Mouse (Mus musculus): ENCODE data around the gene Slpi. TPM values are rescaled to one million over a fixed set of nuclear protein-coding genes. Genes with fewer than 3 reads are reported as not detected.

Slpi gene
- polyA plus RNA-seq, 1 experiment from 2014 or later: 0.46 TPM

DNA sequence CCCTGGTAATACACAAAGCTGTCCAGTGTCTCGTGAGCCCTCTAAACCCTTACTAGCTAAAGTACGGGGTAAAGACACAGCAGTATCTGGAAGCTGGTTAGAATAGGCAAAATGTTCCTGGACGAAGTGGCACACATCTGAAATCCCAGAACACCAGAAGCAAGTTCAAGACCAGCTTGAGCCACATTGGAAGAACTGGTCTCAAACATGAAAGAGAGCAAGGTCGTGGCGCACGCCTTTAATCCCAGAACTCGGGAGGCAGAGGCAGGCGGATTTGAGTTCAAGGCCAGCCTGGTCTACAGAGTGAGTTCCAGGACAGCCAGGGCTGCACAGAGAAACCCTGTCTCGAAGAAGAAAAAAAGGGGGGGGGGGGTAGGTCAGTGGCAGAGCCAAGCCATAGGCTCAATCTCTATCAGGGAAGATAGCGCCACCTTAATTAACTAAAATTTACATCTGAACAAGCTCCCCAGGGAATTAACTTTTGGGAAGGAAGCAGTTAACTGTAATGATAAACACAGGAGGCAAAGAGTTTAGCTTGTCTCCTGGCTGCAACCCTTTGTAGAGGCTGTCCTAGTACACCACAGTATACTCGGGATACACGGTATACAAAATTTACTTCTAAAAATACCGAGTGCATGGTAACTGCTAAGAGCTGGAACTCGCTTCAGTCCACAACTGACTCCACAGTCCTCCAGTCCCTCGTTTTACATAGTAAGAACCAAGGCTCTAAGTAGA, 41.2 kb upstream of the Slpi start:
- DNase-seq (ENCODE audit: low spot score): no peak
- Histone ChIP-seq H3K27ac (replicated peaks) (peak overlapping the region; percentile 51; the same call in 1 of the 2 replicates), H3K4me1 (peaks cover 70% of the 10 kb centered on the region), H3K4me3 (no peak overlapping the region), H3K36me3 (replicated peaks) (peaks cover 22% of the 10 kb centered on the region), H3K27me3 (replicated peaks; ENCODE audit: low read depth, poor library complexity, severe bottlenecking) (peaks cover 57% of the 10 kb centered on the region), H3K9me3 (no peaks in the 10 kb centered on the region)
- WGBS: 45% methylated on average over 15 of the region's 15 CpGs

DNA sequence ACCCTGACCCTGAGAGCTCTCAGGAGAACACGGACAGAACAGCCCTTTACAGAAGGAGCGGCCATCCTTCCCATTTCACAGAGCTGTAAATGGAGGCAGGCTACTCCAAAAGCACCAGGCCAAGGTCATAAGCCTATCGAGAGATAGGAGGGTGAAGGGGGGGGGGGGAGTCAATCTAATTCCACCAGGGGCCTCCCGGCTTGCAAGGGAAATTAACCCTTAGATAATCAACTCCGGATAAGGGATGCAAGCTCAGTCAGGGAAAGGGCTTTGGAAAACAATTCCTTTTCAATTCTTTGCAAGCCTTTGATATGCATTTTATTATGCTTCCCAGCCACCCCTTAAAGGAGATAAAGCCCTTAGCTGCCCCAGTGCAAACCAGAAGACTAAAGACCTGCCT, 39.6 kb upstream of the Slpi start:
- 37% methylated on average over 5 of the region's 5 CpGs for WGBS

DNA sequence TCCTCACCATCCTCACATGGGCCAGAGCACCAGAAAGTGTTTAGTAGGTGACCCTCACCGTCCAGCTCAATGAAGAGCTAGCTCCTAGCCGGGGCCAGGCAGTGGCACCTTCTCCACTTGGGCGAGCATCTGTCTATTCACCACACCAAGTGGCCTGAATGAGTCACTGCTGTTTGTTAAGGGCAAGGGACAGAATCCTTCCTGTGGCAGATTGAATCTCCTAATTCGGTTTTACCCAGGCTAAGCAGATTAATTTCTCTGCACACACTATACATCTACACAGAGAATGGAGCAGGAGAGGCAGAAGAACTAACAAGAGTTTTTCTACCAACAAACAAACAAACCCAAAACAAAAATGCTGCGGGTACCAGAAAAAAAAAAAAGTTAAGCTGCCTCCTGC, 38.1 kb upstream of the Slpi start:
- WGBS: 89% methylated on average over 5 of the region's 5 CpGs
- no peak for DNase-seq (ENCODE audit: low spot score)
- peaks cover 35% of the 10 kb centered on the region for H3K36me3 ChIP-seq (replicated peaks)

More for the DNA sequence above, 39.6 kb upstream of the Slpi start:
- Histone ChIP-seq H3K27me3 (replicated peaks; ENCODE audit: low read depth, poor library complexity, severe bottlenecking) (peaks cover 51% of the 10 kb centered on the region), H3K4me3 (no peak overlapping the region), H3K36me3 (replicated peaks) (peaks cover 34% of the 10 kb centered on the region), H3K9me3 (no peaks in the 10 kb centered on the region), H3K27ac (replicated peaks) (no peak overlapping the region), H3K4me1 (peaks cover 55% of the 10 kb centered on the region)
- DNase-seq (ENCODE audit: low spot score): no peak

DNA sequence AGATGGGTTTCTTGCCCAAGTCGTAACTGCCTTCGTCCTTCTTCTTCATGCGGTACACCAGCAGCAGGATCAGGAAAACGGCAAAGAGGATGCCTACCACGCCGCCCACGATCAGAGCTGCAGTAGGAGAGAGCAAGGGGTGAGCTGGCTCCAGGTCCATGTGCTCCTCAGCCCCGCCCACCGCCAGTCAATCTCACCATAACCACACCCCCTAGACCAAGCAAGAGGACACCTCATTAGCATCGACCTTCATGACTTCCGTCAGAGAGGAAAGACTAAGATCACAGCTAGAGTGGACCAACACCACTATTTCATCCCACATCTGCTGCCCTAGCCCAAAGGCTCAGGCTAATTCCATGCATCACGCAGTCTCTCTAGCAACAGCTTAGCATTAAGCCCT, 37.2 kb upstream of the Slpi start:
- H3K4me1 ChIP-seq: peaks cover 32% of the 10 kb centered on the region
- H3K27ac ChIP-seq (replicated peaks): 0 out of 2 replicates have a peak overlapping the region, but pooled peaks have one; percentile 12
- 0 out of 2 replicates have a peak overlapping the region, but pooled peaks have one; percentile 25 for H3K4me3 ChIP-seq
- peaks cover 40% of the 10 kb centered on the region for H3K27me3 ChIP-seq (replicated peaks; ENCODE audit: low read depth, poor library complexity, severe bottlenecking)
- WGBS: 28% methylated on average over 12 of the region's 12 CpGs
- peaks cover 35% of the 10 kb centered on the region for H3K36me3 ChIP-seq (replicated peaks)
- DNase-seq (ENCODE audit: low spot score): no peak
- H3K9me3 ChIP-seq: no peaks in the 10 kb centered on the region

More for the DNA sequence above, 38.1 kb upstream of the Slpi start:
- peaks cover 41% of the 10 kb centered on the region for H3K27me3 ChIP-seq (replicated peaks; ENCODE audit: low read depth, poor library complexity, severe bottlenecking)
- no peak overlapping the region for H3K27ac ChIP-seq (replicated peaks)
- no peaks in the 10 kb centered on the region for H3K9me3 ChIP-seq
- peaks cover 40% of the 10 kb centered on the region for H3K4me1 ChIP-seq
- no peak overlapping the region for H3K4me3 ChIP-seq

DNA sequence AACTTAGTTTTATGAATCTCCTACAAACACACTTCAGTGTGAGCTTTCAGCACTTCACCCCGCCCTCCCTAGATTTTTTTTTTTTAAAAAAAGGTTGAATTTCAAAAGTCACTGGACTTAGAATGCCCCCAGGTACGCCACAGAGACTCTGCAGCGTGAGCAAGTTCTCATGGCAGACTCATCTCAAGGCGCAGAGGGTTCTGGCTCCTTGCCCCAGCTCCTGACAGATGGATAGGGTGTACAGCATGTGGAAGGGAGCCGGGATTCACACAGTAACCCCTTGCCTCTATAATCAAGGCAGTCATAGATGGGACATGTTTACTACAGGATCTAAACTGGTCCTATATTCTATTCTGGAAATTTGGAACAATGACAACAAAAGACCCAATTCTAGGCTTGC, 36.5 kb upstream of the Slpi start:
- peaks cover 35% of the 10 kb centered on the region for H3K36me3 ChIP-seq (replicated peaks)
- WGBS: 89% methylated on average over 5 of the region's 5 CpGs
- H3K9me3 ChIP-seq: no peaks in the 10 kb centered on the region
- no peak overlapping the region for H3K4me3 ChIP-seq
- no peak overlapping the region for H3K27ac ChIP-seq (replicated peaks)
- H3K27me3 ChIP-seq (replicated peaks; ENCODE audit: low read depth, poor library complexity, severe bottlenecking): peaks cover 33% of the 10 kb centered on the region
- no peak for DNase-seq (ENCODE audit: low spot score)
- H3K4me1 ChIP-seq: peaks cover 25% of the 10 kb centered on the region

DNA sequence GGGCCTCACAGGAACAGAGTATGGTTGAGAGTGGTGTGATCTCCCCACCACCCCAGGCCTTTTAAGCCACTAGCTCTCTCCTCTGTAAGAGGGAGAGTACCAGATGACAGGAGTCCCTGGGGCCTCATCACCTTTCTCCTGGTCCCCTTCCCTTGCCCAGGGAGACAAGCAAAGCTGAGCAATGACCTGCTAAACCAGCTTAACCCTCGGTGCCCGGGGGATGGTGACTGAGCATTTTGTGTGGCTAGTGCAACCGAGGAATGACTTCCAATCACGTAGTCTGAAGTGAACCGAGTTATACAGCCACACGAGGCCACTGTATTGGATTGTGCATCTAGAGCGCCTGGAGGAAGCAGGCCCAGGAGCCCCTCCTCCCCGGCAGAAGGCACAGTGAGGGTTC, 35.5 kb upstream of the Slpi start:
- Histone ChIP-seq H3K9me3 (no peaks in the 10 kb centered on the region), H3K27ac (replicated peaks) (no peak overlapping the region), H3K27me3 (replicated peaks; ENCODE audit: low read depth, poor library complexity, severe bottlenecking) (peaks cover 23% of the 10 kb centered on the region), H3K4me1 (peaks cover 28% of the 10 kb centered on the region), H3K36me3 (replicated peaks) (peaks cover 35% of the 10 kb centered on the region), H3K4me3 (no peak overlapping the region)
- DNase-seq (ENCODE audit: low spot score): no peak
- 87% methylated on average over 8 of the region's 8 CpGs for WGBS

DNA sequence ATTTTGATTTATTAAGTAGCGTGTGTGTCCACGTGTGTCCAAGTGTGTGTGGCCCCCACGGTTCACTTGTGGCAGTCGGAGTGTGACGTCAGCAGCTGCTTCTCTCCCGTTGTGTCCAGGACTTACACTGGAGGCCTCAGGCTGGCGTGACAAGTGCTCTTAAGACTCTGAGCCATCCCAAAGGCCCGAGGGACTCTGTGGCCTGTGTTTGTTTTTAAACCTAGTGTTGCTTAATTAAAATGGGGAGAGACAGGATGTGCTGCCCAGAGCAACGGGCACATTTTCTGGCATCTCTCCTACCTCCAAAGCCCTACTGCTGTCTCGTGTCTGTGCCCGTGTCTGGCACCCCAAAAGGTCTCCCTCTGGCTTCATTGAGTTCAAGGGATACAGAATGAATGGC, 34.6 kb upstream of the Slpi start:
- peaks cover 17% of the 10 kb centered on the region; the same call in 1 of the 2 replicates for H3K27me3 ChIP-seq (replicated peaks; ENCODE audit: low read depth, poor library complexity, severe bottlenecking)
- H3K9me3 ChIP-seq: no peaks in the 10 kb centered on the region
- H3K4me1 ChIP-seq: peaks cover 28% of the 10 kb centered on the region
- WGBS: 87% methylated on average over 11 of the region's 11 CpGs
- no peak overlapping the region for H3K4me3 ChIP-seq
- H3K27ac ChIP-seq (replicated peaks): no peak overlapping the region
- no peak for DNase-seq (ENCODE audit: low spot score)
- peaks cover 29% of the 10 kb centered on the region for H3K36me3 ChIP-seq (replicated peaks)

DNA sequence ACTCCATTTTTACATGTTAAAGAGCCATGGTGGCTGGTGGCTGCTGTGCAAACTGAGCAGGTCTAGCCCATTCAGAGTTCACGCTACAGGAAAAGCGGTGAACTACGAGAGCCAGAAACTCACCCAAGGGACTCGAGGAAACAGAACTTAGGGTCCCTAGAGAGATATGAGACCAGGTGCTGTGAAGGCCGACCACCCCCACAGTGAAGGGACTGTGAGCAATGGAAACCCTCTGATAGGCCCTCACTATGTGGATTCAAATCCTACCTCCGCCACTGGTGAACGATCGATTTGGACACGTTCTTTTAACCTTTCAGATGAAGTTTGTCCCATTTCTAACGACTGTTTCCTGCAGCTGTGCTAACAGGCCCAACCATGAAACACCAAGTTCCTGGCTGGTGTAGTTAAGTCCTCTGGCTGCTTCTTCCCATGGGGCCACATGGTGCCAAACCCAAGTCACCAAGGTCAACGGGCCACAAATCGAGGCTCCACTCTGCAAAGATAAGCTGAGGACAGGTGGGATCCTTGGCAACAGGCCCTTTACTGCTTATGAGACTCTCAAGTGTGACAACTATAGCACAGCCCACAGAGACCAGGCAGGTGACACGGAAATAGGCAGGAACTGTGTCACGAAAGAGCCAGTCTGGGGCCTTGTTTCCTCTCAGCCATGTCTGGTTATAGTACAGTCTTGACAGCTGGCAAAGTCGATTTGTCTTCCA, 33.9 kb upstream of the Slpi start:
- H3K9me3 ChIP-seq: no peaks in the 10 kb centered on the region
- H3K4me1 ChIP-seq: peaks cover 27% of the 10 kb centered on the region
- no peak overlapping the region for H3K27ac ChIP-seq (replicated peaks)
- WGBS: 91% methylated on average over 15 of the region's 15 CpGs
- 0 out of 2 replicates have a peak, but pooled peaks cover 12% of the 10 kb centered on the region for H3K27me3 ChIP-seq (replicated peaks; ENCODE audit: low read depth, poor library complexity, severe bottlenecking)
- no peak for DNase-seq (ENCODE audit: low spot score)
- no peak overlapping the region for H3K4me3 ChIP-seq
- H3K36me3 ChIP-seq (replicated peaks): peaks cover 23% of the 10 kb centered on the region

DNA sequence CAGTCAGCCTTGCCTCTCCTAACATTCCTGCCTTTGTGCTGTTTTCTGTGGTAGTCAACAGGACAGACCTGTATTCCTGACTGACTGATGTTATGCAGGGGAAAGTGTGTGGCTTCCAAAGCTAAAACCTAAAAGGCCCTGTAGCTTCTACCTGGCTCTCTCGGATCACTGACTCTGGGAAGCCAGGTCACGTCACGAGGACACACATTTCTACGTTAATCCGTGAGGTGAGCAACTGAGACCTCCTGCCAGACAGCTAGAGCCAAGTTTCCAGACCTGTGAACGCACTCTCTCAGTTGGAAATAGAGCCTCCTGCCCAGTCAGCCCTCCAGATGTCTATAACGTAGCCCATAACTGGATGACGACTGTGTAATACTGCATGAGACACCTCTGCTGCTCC, 33.1 kb upstream of the Slpi start:
- no peaks in the 10 kb centered on the region for H3K9me3 ChIP-seq
- H3K27me3 ChIP-seq (replicated peaks; ENCODE audit: low read depth, poor library complexity, severe bottlenecking): 0 out of 2 replicates have a peak, but pooled peaks cover 8% of the 10 kb centered on the region
- 83% methylated on average over 8 of the region's 8 CpGs for WGBS
- H3K27ac ChIP-seq (replicated peaks): no peak overlapping the region
- no peak for DNase-seq (ENCODE audit: low spot score)
- no peak overlapping the region for H3K4me3 ChIP-seq
- peaks cover 27% of the 10 kb centered on the region for H3K4me1 ChIP-seq
- peaks cover 21% of the 10 kb centered on the region for H3K36me3 ChIP-seq (replicated peaks)

DNA sequence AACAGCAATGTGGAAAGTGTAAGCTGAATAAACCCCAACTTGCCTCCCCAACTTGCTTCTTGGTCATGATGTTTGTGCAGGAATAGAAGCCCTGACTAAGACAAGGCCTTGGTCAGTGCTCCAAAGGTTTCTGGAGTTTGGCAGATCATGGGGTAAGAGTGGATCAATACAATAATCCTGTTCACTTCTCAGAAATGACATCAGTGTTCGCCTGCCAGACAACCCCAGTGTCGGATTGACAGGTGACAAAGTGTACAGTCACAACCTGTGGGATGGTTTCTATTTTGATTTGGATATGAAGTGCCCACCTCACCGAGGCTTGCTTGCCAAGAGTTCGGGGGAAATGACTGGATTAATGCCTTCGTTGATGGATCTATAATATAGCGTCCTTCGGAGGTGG, 32.4 kb upstream of the Slpi start:
- Histone ChIP-seq H3K9me3 (no peaks in the 10 kb centered on the region), H3K4me1 (peaks cover 26% of the 10 kb centered on the region), H3K4me3 (no peak overlapping the region), H3K27ac (replicated peaks) (no peak overlapping the region), H3K27me3 (replicated peaks; ENCODE audit: low read depth, poor library complexity, severe bottlenecking) (0 out of 2 replicates have a peak, but pooled peaks cover 4% of the 10 kb centered on the region), H3K36me3 (replicated peaks) (peaks cover 21% of the 10 kb centered on the region)
- 89% methylated on average over 7 of the region's 7 CpGs for WGBS
- no peak for DNase-seq (ENCODE audit: low spot score)

DNA sequence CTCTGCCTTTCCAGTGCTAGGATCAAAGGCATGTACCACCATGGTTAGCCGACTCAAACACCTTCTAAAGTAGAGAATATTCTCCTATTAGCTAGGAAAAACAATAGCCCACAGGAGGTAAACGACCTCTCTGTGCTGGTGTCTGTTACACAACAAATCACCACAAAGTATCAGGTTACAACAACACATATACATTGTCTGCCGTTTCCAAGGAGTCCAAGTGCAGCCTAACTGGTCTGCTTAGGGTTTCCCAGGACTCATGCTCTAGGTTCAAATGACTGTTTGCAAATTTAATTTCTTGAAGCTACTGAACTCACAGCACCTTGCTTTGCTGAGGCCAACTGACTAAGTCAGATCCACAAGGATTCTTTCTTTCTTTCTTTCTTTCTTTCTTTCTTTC, 30.6 kb upstream of the Slpi start:
- Histone ChIP-seq H3K9me3 (no peaks in the 10 kb centered on the region), H3K27me3 (replicated peaks; ENCODE audit: low read depth, poor library complexity, severe bottlenecking) (peaks cover 17% of the 10 kb centered on the region), H3K36me3 (replicated peaks) (peaks cover 11% of the 10 kb centered on the region), H3K4me1 (peaks cover 20% of the 10 kb centered on the region), H3K4me3 (no peak overlapping the region), H3K27ac (replicated peaks) (no peak overlapping the region)
- no peak for DNase-seq (ENCODE audit: low spot score)
- 7% methylated on average over 3 of the region's 3 CpGs for WGBS

DNA sequence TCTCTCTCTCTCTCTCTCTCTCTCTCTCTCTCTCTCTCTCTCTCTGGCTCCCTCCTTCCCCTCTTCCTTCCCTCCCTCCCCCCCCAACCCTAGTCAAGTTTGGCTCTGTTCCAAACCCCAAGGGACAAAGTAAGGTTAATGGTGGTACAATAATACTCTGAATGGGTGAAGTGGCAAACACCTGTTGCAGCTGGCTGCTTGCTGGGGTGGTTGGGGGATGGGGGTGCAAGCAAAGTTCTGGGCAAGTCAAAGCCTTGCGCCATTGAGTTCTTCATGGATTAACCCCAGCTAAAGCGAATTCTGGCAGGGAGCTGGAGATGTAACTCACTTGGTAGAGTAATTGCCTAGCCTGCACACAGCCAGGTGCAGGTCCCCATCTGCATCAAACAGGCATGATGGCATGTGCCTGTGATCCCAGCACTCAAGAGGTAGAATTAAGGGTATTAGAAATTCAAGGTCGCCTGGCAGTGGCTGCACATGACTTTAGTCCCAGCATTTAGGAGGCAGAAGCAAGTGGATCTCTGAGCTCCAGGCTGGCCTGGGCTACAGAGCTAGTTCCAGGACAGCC, 29.5 kb upstream of the Slpi start:
- peaks cover 28% of the 10 kb centered on the region for H3K4me1 ChIP-seq
- WGBS: 36% methylated on average over 3 of the region's 3 CpGs
- no peak overlapping the region for H3K27ac ChIP-seq (replicated peaks)
- no peak overlapping the region for H3K4me3 ChIP-seq
- peaks cover under 1% of the 10 kb centered on the region; the same call in 1 of the 2 replicates for H3K36me3 ChIP-seq (replicated peaks)
- DNase-seq (ENCODE audit: low spot score): no peak
- H3K27me3 ChIP-seq (replicated peaks; ENCODE audit: low read depth, poor library complexity, severe bottlenecking): peaks cover 28% of the 10 kb centered on the region
- no peaks in the 10 kb centered on the region for H3K9me3 ChIP-seq
